Mouse (Mus musculus) layer of hippocampus, postnatal 10 days (tissue): ENCODE results near the gene Cib4. TPM values are rescaled to one million over a fixed set of nuclear protein-coding genes. Genes with fewer than 3 reads are reported as not detected.

ENCODE experiments used
- DNase-seq, 2 experiments: peaks; one replicate each; pipeline ENCODE4 v3.0.0; 2021; ENCODE audit warnings: low spot score in 2 of 2
- long read RNA-seq: library from polyadenylated mRNA; stranded (forward); transcript quantifications from one replicate; pipeline ENCODE4 v2.0.0, GENCODE M21; 2023
- total RNA-seq, 2 experiments: library from RNA; stranded (reverse); gene quantifications; 2 replicates each; pipeline ENCODE4 v1.2.3; 2021

Gene Cib4
- total RNA-seq = not detected
- long read RNA-seq = 0 reads

- DNase-seq = no peak
Measured at GRCm38 (mm10) chr5:30545698-30546097, at the start of gene Cib4. TSS of gene Cib4 (minus strand) at chr5:30545836.

- no peak for DNase-seq
Measured at GRCm38 (mm10) chr5:30594953-30595560, 49.4 kb upstream of the Cib4 start.

- no peak for DNase-seq
Measured at GRCm38 (mm10) chr5:30593811-30594504, 48.3 kb upstream of the Cib4 start.

GRCm38 (mm10) chr5:30593360-30593759 is 47.7 kb upstream of the Cib4 start:
- no peak for DNase-seq

- no peak for DNase-seq
Measured at GRCm38 (mm10) chr5:30592279-30592980, 46.8 kb upstream of the Cib4 start.

- DNase-seq = no peak
Measured at GRCm38 (mm10) chr5:30591786-30592185, 46.1 kb upstream of the Cib4 start.

- no peak for DNase-seq
Measured at GRCm38 (mm10) chr5:30591205-30591731, 45.6 kb upstream of the Cib4 start.

- DNase-seq = no peak
Measured at GRCm38 (mm10) chr5:30590231-30590630, 44.6 kb upstream of the Cib4 start.

- DNase-seq = no peak
Measured at GRCm38 (mm10) chr5:30589546-30589945, 43.9 kb upstream of the Cib4 start.

- no peak for DNase-seq
Measured at GRCm38 (mm10) chr5:30589069-30589468, 43.4 kb upstream of the Cib4 start.

- peak in 1 of 2 experiments; percentile 40 for DNase-seq
Measured at GRCm38 (mm10) chr5:30588301-30588968, 42.8 kb upstream of the Cib4 start.

GRCm38 (mm10) chr5:30587681-30588300 is 42.2 kb upstream of the Cib4 start, which contains the start of gene Kcnk3:
TSS of gene Kcnk3 (plus strand) at chr5:30588170.
- peak; percentile 60 to 68 for DNase-seq

- DNase-seq = no peak
Measured at GRCm38 (mm10) chr5:30587101-30587500, 41.5 kb upstream of the Cib4 start.

GRCm38 (mm10) chr5:30586616-30587015 is 41.0 kb upstream of the Cib4 start:
- no peak for DNase-seq

- DNase-seq = no peak
Measured at GRCm38 (mm10) chr5:30582017-30582416, 36.4 kb upstream of the Cib4 start.

GRCm38 (mm10) chr5:30580725-30581124 is 35.1 kb upstream of the Cib4 start:
- no peak for DNase-seq

GRCm38 (mm10) chr5:30578445-30579080 is 32.9 kb upstream of the Cib4 start:
- DNase-seq = no peak

GRCm38 (mm10) chr5:30577654-30578310 is 32.1 kb upstream of the Cib4 start:
- DNase-seq = peak; percentile 57 to 66

- DNase-seq = no peak
Measured at GRCm38 (mm10) chr5:30577251-30577650, 31.6 kb upstream of the Cib4 start.

- DNase-seq = no peak
Measured at GRCm38 (mm10) chr5:30576233-30576632, 30.6 kb upstream of the Cib4 start.
